Mouse (Mus musculus) forebrain, embryonic 16.5 days (tissue): ENCODE data around the gene Nudt2. TPM values are rescaled to one million over a fixed set of nuclear protein-coding genes. Genes with fewer than 3 reads are reported as not detected.

Experiments used
- ATAC-seq: fragments of 200-750 bp; cut with Nextera tagmentation; 2 replicates; pipeline ENCODE4 v1.8.0; 2017; ENCODE audit warnings: mild to moderate bottlenecking, moderate library complexity
- H3K27ac ChIP-seq: fragments of 300-500 bp; sonication (generic); 2 replicates; pipeline ENCODE4 v1.5.1; 2014; ENCODE audit warnings: low read length, control low read depth
- H3K27me3 ChIP-seq: fragments of 300-500 bp; sonication (generic); replicated peaks from 2 replicates; pipeline ENCODE4 v1.6.1; 2014; ENCODE audit warnings: low read length; ENCODE audit not compliant: control insufficient read depth, insufficient read depth
- H3K36me3 ChIP-seq: fragments of 300-500 bp; sonication (generic); 2 replicates; pipeline ENCODE4 v1.6.1; 2014; ENCODE audit not compliant: control insufficient read depth, insufficient read depth
- H3K4me1 ChIP-seq: fragments of 300-500 bp; sonication (generic); replicated peaks from 2 replicates; pipeline ENCODE4 v1.6.1; 2014; ENCODE audit warnings: low read length; ENCODE audit not compliant: control insufficient read depth, insufficient read depth
- H3K4me2 ChIP-seq: fragments of 300-500 bp; sonication (generic); 2 replicates; pipeline ENCODE4 v1.6.1; 2014; ENCODE audit warnings: mild to moderate bottlenecking, low read length, control low read depth
- H3K4me3 ChIP-seq: fragments of 300-500 bp; sonication (generic); replicated peaks from 2 replicates; pipeline ENCODE4 v1.5.1; 2014; ENCODE audit warnings: mild to moderate bottlenecking, low read length, control low read depth
- H3K9ac ChIP-seq: fragments of 300-500 bp; sonication (generic); replicated peaks from 2 replicates; pipeline ENCODE4 v1.6.1; 2014; ENCODE audit warnings: low read depth, low read length, control low read depth
- H3K9me3 ChIP-seq: fragments of 300-500 bp; sonication (generic); 2 replicates; pipeline ENCODE4 v1.6.1; 2016; ENCODE audit warnings: low read length; ENCODE audit not compliant: control insufficient read depth
- whole genome bisulfite sequencing: fragments of 180-500 bp; shearing (Covaris S2); extraction: QIAGEN DNeasy Blood & Tissue Kit; methylation state at CpG from one replicate; pipeline ENCODE4 v1.1.7; 2014; 5-methylcytosine and 5-hydroxymethylcytosine counted together
- polyA plus RNA-seq: library from polyadenylated mRNA; unstranded; fragments of >200 nt; fragmentation: Nextera tagmentation; extraction: Ambion mirVana; gene quantifications from 2 replicates; pipeline ENCODE4 v1.2.1, GENCODE M21; 2015

The Nudt2 gene
- polyA plus RNA-seq, 1 experiment from 2014 or later, result 68.2 TPM

GRCm38 (mm10) chr4:41492951-41493350 lies 28.0 kb downstream of the Nudt2 start:
- no peak overlapping the region for H3K4me3 ChIP-seq
- H3K4me1 ChIP-seq, result peaks cover 17% of the 10 kb centered on the region
- H3K27ac ChIP-seq, result no peak overlapping the region
- WGBS, result 81% methylated on average over 7 of the region's 7 CpGs
- H3K9ac ChIP-seq, result no peak overlapping the region
- no peaks in the 10 kb centered on the region for H3K9me3 ChIP-seq
- H3K36me3 ChIP-seq, result no peaks in the 10 kb centered on the region
- no peak overlapping the region for H3K4me2 ChIP-seq
- no peak for ATAC-seq
- H3K27me3 ChIP-seq, result peaks cover 11% of the 10 kb centered on the region

DNA sequence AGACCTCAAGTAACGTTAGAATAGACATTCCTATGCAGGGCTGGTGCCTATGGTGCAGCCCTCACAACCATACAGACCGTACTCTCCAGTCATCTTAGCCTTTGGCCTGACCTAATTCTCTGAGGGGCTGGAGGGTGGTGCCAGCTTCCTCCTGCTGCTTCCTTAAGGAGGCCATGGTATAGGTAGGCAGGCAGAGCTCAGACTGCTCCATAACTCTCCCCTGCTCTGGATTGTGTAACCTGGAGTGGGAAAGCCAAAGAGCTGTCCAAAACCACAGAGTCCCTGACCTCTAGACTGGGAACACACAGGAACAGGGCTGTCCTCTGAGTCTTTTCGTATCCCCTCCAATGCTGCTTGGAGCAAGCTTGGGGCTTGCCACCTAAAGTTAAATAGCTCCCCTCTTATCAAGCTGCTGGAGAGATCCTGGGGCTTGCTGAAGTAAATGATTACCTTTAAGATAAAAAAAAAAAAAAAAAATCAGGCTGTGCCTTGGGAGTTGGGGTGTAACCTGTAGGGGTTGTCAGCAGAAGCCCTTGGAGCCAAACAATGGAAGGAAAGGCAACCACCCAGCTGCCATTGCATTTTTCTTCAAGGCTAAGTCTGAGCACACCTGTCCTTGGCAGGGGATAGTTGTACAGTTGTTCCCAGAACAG lies 28.6 kb downstream of the Nudt2 start:
- 80% methylated on average over 3 of the region's 3 CpGs for WGBS
- Histone ChIP-seq H3K27ac (no peak overlapping the region), H3K36me3 (no peaks in the 10 kb centered on the region), H3K27me3 (peaks cover 18% of the 10 kb centered on the region), H3K4me3 (no peak overlapping the region), H3K9ac (no peak overlapping the region), H3K9me3 (no peaks in the 10 kb centered on the region), H3K4me2 (no peak overlapping the region), H3K4me1 (peaks cover 23% of the 10 kb centered on the region)
- ATAC-seq, result no peak

GRCm38 (mm10) chr4:41494378-41494777 lies 29.4 kb downstream of the Nudt2 start:
- Histone ChIP-seq H3K9me3 (no peaks in the 10 kb centered on the region), H3K4me1 (peaks cover 30% of the 10 kb centered on the region), H3K9ac (no peak overlapping the region), H3K36me3 (no peaks in the 10 kb centered on the region), H3K27ac (no peak overlapping the region), H3K4me3 (no peak overlapping the region), H3K27me3 (peaks cover 24% of the 10 kb centered on the region), H3K4me2 (no peak overlapping the region)
- ATAC-seq, result no peak
- 54% methylated on average over 3 of the region's 3 CpGs for whole genome bisulfite sequencing

GRCm38 (mm10) chr4:41495076-41495475 lies 30.1 kb downstream of the Nudt2 start:
- no peaks in the 10 kb centered on the region for H3K9me3 ChIP-seq
- no peak for ATAC-seq

DNA sequence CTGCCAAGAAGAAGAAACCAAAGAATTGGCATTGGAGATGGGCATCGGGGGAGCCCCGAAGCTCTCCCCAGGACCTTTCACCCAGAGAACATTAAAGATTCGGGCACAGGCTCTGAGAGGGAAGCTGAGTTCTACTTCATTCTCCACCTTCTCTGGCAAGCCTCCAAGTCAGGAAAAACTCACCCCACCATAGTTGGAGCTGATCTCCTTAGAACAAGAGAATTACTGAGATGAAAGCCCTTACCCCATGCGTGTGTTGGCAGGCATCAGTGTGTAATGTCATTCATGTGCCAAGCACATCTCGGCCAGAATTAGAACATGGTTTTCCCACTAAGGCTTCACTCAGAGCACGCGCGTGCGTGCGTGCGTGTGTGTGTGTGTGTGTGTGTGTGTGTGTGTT lies 30.9 kb downstream of the Nudt2 start:
- H3K27ac ChIP-seq, result no peak overlapping the region
- WGBS, result 30% methylated on average over 11 of the region's 11 CpGs

More at GRCm38 (mm10) chr4:41495076-41495475, 30.1 kb downstream of the Nudt2 start:
- Histone ChIP-seq H3K36me3 (no peaks in the 10 kb centered on the region), H3K27me3 (peaks cover 31% of the 10 kb centered on the region), H3K4me1 (peaks cover 30% of the 10 kb centered on the region), H3K9ac (no peak overlapping the region), H3K4me2 (no peak overlapping the region), H3K4me3 (no peak overlapping the region), H3K27ac (no peak overlapping the region)
- 85% methylated on average over 4 of the region's 4 CpGs for WGBS

DNA sequence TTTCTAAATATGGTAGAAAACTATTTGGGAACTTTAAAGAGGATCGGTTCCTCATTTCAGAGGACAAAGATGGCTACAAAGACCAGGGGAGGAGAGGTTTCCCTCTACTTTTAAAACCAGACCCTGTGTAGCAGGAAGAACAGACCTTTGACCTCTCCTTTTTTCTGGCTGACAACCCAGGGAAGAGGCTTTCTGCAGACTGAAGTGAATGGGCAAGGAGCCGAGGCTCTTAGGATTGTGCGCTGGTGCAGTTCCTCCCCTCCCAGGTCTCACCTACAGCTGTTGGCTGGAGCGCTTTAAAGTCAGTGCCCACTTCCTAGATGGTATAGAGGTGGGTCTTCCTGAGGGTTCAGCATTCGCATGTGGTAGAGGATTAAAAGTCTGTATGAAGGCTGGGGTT lies 32.1 kb downstream of the Nudt2 start:
- no peak overlapping the region for H3K4me2 ChIP-seq
- WGBS, result 53% methylated on average over 5 of the region's 5 CpGs
- no peak for ATAC-seq
- H3K36me3 ChIP-seq, result no peaks in the 10 kb centered on the region
- peaks cover 46% of the 10 kb centered on the region for H3K27me3 ChIP-seq
- no peak overlapping the region for H3K9ac ChIP-seq
- H3K4me1 ChIP-seq, result peaks cover 30% of the 10 kb centered on the region
- no peak overlapping the region for H3K4me3 ChIP-seq
- H3K27ac ChIP-seq, result no peak overlapping the region
- no peaks in the 10 kb centered on the region for H3K9me3 ChIP-seq

More for the DNA sequence above, 30.9 kb downstream of the Nudt2 start:
- Histone ChIP-seq H3K9me3 (no peaks in the 10 kb centered on the region), H3K36me3 (no peaks in the 10 kb centered on the region), H3K4me3 (no peak overlapping the region), H3K4me1 (peaks cover 30% of the 10 kb centered on the region), H3K9ac (no peak overlapping the region), H3K4me2 (no peak overlapping the region), H3K27me3 (peaks cover 38% of the 10 kb centered on the region)
- ATAC-seq, result peak; percentile 84

GRCm38 (mm10) chr4:41497579-41497978 lies 32.6 kb downstream of the Nudt2 start:
- Histone ChIP-seq H3K27me3 (peaks cover 46% of the 10 kb centered on the region), H3K27ac (no peak overlapping the region), H3K9me3 (no peaks in the 10 kb centered on the region), H3K4me3 (peak overlapping the region; percentile 42), H3K36me3 (no peaks in the 10 kb centered on the region), H3K4me2 (peak overlapping the region; percentile 60), H3K4me1 (peaks cover 36% of the 10 kb centered on the region), H3K9ac (peak overlapping the region; percentile 48)
- peak; percentile 19; the same call in 1 of the 2 replicates for ATAC-seq
- 6% methylated on average over 34 of the region's 34 CpGs for WGBS

- Histone ChIP-seq H3K9me3 (no peaks in the 10 kb centered on the region), H3K9ac (peak overlapping the region; percentile 48), H3K27me3 (peaks cover 46% of the 10 kb centered on the region), H3K36me3 (no peaks in the 10 kb centered on the region), H3K4me1 (peaks cover 41% of the 10 kb centered on the region), H3K4me2 (peak overlapping the region; percentile 60), H3K4me3 (peak overlapping the region; percentile 42), H3K27ac (no peak overlapping the region)
- 11% methylated on average over 72 of the region's 72 CpGs for WGBS
- ATAC-seq, result no peak
Observed at GRCm38 (mm10) chr4:41497995-41498845, 33.3 kb downstream of the Nudt2 start.

DNA sequence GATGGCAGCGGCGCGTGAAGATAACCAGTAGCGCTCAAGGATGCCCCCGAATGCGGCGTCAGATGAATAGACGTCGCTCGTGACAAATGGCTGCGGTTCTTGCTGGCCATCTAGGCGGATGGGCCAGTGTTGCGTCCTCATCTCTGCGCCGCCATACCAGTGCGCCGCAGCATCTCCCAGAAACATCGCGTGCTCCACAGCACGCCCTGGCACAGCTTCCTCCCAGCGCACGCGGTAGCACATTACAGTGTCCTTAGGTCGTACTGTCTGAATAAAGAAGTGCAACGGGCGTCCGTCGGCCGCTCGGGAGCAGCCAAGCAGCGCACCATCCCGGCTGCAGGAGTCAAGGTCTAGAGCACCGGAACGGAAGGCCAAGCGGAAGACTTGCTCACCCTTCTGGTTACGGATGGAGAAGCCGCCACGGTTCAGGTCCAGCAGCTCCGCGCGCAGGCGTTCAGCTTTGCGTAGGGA lies 34.0 kb downstream of the Nudt2 start:
- H3K4me2 ChIP-seq, result peak overlapping the region; percentile 60
- H3K27ac ChIP-seq, result no peak overlapping the region
- peak overlapping the region; percentile 42 for H3K4me3 ChIP-seq
- peak overlapping the region; percentile 25; the same call in 1 of the 2 replicates for H3K9ac ChIP-seq
- peaks cover 46% of the 10 kb centered on the region for H3K27me3 ChIP-seq
- 16% methylated on average over 43 of the region's 43 CpGs for WGBS
- H3K36me3 ChIP-seq, result no peaks in the 10 kb centered on the region
- ATAC-seq, result no peak
- no peaks in the 10 kb centered on the region for H3K9me3 ChIP-seq
- peaks cover 43% of the 10 kb centered on the region for H3K4me1 ChIP-seq
